Mouse (Mus musculus) pancreas, adult 10 weeks (tissue): ENCODE results near the gene Eml6. TPM values are rescaled to one million over a fixed set of nuclear protein-coding genes. Genes with fewer than 3 reads are reported as not detected.

Experiments
- polyA plus RNA-seq: library from polyadenylated mRNA; stranded (reverse); fragments of 350-450 nt; fragmentation: Illumina TruSeq; extraction: RNeasy Lipid Tissue Mini Kit (QIAGEN cat#74804); gene quantifications from one replicate; pipeline ENCODE4 v1.2.3, GENCODE M21; 2015; ENCODE audit warnings: low read depth, low replicate concordance; ENCODE audit not compliant: insufficient read depth

The Eml6 gene
- 1.5 TPM for polyA plus RNA-seq

GRCm38 (mm10) chr11:30025835-30026472 is at the start of gene Eml6:
Gene Eml6, minus strand, starts transcription at chr11:30026033.

GRCm38 (mm10) chr11:29825271-29825718 is 200.5 kb downstream of the Eml6 start, which contains the start of gene 4931440F15Rik:
Gene 4931440F15Rik, minus strand, starts transcription at chr11:29825668.

Other genes with a start within 250 kb of the Eml6 start
- not detected for gene 4931440F15Rik, start 200.4 kb downstream of the Eml6 start, polyA plus RNA-seq
- gene Sptbn1, start 242.1 kb upstream of the Eml6 start, polyA plus RNA-seq, result 78.4 TPM